Mouse (Mus musculus) bone marrow, adult 2 months (tissue): ENCODE results near the gene Cdc42bpa.

Experiments
- CTCF ChIP-seq: fragments of 200-500 bp; IDR thresholded peaks from 2 replicates; pipeline ENCODE4 v1.5.1; 2011; ENCODE audit warnings: low read length, control low read depth; ENCODE audit not compliant: control insufficient read depth, insufficient read depth
- POLR2A ChIP-seq: fragments of 200-500 bp; IDR thresholded peaks from 2 replicates; pipeline ENCODE4 v1.6.1; 2011; ENCODE audit warnings: low read depth, mild to moderate bottlenecking, control low read depth, low read length, borderline replicate concordance; ENCODE audit not compliant: control insufficient read depth

DNA sequence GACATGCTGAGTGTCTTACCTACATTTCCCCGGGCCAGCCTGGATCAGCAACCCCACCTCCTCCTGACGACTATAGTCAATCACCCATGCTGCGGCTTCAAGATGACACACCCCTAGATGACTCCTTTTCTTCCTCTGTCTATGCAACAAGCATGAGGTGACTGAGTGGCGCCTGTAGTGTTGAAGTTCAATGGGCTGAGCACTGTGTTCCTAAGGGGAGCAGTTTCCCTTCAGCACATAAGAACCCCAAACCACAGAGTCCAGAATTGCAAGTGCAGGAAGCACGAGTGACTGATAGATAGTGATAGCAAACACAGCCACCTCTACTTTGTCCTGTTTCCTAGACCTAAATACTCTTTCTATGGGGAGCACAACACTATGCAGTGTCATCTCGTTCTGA lies 33.2 kb upstream of the Cdc42bpa start:
- TF ChIP-seq CTCF (no peak), POLR2A (no peak)
